Mouse (Mus musculus) stomach, postnatal 0 days (tissue): ENCODE results near the gene Scaf1. TPM values are rescaled to one million over a fixed set of nuclear protein-coding genes. Genes with fewer than 3 reads are reported as not detected.

ENCODE experiments used
- ATAC-seq: fragments of 200-750 bp; cut with Nextera tagmentation; 2 replicates; pipeline ENCODE4 v1.8.0; 2017; ENCODE audit not compliant: low FRiP score, low TSS enrichment
- DNase-seq: peaks from one replicate; pipeline ENCODE4 v3.0.0-alpha.2; 2016; ENCODE audit warnings: low spot score
- H3K27ac ChIP-seq: fragments of 300-500 bp; sonication (generic); replicated peaks from 2 replicates; pipeline ENCODE4 v1.5.1; 2014; ENCODE audit warnings: mild to moderate bottlenecking, control low read depth
- H3K27me3 ChIP-seq: fragments of 300-500 bp; sonication (generic); 2 replicates; pipeline ENCODE4 v1.6.1; 2014; ENCODE audit warnings: low read length; ENCODE audit not compliant: control insufficient read depth, insufficient read depth
- H3K36me3 ChIP-seq: fragments of 300-500 bp; sonication (generic); 2 replicates; pipeline ENCODE4 v1.6.1; 2014; ENCODE audit warnings: low read length, mixed read lengths; ENCODE audit not compliant: control insufficient read depth, insufficient read depth
- H3K4me1 ChIP-seq: fragments of 300-500 bp; sonication (generic); replicated peaks from 2 replicates; pipeline ENCODE4 v1.6.1; 2014; ENCODE audit warnings: antibody characterized with exemption; ENCODE audit not compliant: control insufficient read depth, insufficient read depth
- H3K4me2 ChIP-seq: fragments of 300-500 bp; sonication (generic); replicated peaks from 2 replicates; pipeline ENCODE4 v1.6.1; 2014; ENCODE audit warnings: low read depth, mild to moderate bottlenecking, control low read depth, moderate library complexity
- H3K4me3 ChIP-seq: fragments of 300-500 bp; sonication (generic); 2 replicates; pipeline ENCODE4 v1.5.1; 2014; ENCODE audit warnings: low read depth, low read length, control low read depth
- H3K9ac ChIP-seq: fragments of 300-500 bp; sonication (generic); 2 replicates; pipeline ENCODE4 v1.6.1; 2014; ENCODE audit warnings: mild to moderate bottlenecking, low read length, control low read depth, mixed read lengths
- H3K9me3 ChIP-seq: fragments of 300-500 bp; sonication (generic); 2 replicates; pipeline ENCODE4 v1.6.1; 2016; ENCODE audit warnings: low read length; ENCODE audit not compliant: control insufficient read depth
- CTCF ChIP-seq: IDR thresholded peaks from 2 replicates; pipeline ENCODE4 v1.5.1; 2016; ENCODE audit warnings: antibody characterized with exemption, low read depth, mild to moderate bottlenecking, moderate library complexity
- EP300 ChIP-seq: optimal IDR thresholded peaks from 2 replicates; pipeline ENCODE3; 2016; ENCODE audit warnings: antibody characterized with exemption
- WGBS: fragments of 180-500 bp; shearing (Covaris S2); extraction: QIAGEN DNeasy Blood & Tissue Kit; methylation state at CpG from one replicate; pipeline ENCODE4 v1.1.7; 2014; 5-methylcytosine and 5-hydroxymethylcytosine counted together
- polyA plus RNA-seq: library from polyadenylated mRNA; unstranded; fragments of >200 nt; fragmentation: Nextera tagmentation; extraction: Ambion mirVana; gene quantifications from 2 replicates; pipeline ENCODE4 v1.2.1, GENCODE M21; 2015

Scaf1 gene
- polyA plus RNA-seq, 1 experiment from 2014 or later = 14.9 TPM

DNA sequence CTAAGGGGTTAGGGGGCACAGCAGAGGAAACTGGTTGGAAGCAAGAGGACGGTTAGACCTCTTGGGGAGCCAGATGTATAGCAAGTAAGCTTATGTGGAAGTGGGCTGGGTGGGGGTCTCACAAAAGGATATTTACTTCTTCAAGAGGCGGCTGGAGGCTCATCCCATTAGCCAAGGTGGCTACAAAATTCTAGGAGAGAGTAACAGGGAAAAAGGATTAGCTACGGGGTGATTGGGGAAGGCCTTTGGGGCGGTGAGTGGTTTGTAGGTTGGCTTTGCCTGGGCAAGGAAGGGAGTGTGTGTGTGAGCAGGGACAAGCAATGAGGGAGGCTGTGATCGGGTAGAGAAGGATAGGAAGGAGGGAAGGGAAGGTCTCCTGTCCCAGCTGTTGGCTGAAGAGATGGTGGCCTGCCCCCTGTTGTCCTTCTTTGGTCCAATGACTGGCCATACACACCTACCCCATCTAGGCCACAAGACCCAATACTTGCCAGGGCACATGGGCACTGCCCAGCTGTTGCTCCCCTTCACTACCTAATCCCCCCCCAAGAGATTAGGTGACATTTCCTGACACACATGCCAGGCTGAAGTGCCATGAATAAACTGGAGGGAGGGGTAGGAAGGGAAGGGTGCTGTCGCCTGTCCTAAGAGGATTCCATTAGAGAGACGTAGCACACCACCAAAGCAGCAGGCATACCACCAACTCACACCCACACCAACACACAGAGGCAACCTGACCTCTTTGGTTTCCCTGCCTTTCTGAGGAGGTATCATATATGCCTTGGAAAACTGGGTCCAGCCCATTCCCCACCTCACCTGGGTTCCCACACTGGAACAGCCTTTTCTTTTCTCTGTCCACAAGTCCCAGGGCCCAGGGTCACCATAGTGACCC, 32.0 kb downstream of the Scaf1 start:
- 64% methylated on average over 7 of the region's 7 CpGs for WGBS
- DNase-seq (no peak), ATAC-seq (no peak)
- TF ChIP-seq EP300 = no peak
- peak; percentile 13; the same call in 1 of the 2 replicates for TF ChIP-seq CTCF
- H3K36me3 ChIP-seq = peaks cover 16% of the 10 kb centered on the region
- H3K27ac ChIP-seq = peak overlapping the region; percentile 24
- no peak overlapping the region for H3K4me3 ChIP-seq
- no peak overlapping the region for H3K4me2 ChIP-seq
- H3K9me3 ChIP-seq = no peaks in the 10 kb centered on the region
- H3K9ac ChIP-seq = no peak overlapping the region
- H3K4me1 ChIP-seq = no peaks in the 10 kb centered on the region
- H3K27me3 ChIP-seq = no peaks in the 10 kb centered on the region

DNA sequence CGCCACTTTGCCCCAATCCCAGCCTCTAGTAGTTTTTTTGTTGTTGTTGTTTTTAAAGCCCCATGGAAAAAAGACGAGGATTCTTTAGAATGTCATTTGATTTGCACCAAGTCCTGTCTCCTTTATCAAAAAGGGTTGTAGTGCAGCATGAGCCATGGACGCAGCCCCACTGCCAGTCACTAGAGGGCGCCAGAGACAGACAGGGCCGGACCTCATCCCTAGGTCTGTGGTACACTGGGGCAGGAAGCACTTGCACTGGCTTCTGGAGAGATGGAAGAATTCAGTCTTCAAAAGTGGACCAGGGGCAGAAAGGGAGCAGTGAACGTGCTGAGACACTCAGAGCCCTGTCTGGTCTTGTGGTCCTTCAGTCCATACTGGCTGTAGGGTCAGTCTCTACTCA, 33.1 kb downstream of the Scaf1 start:
- DNase-seq (peak; percentile 90), ATAC-seq (no peak)
- peaks cover 20% of the 10 kb centered on the region for H3K36me3 ChIP-seq
- H3K27me3 ChIP-seq = no peaks in the 10 kb centered on the region
- H3K9ac ChIP-seq = no peak overlapping the region
- no peaks in the 10 kb centered on the region for H3K9me3 ChIP-seq
- H3K4me2 ChIP-seq = no peak overlapping the region
- TF ChIP-seq EP300 (no peak), CTCF (peak; percentile 98)
- no peak overlapping the region for H3K27ac ChIP-seq
- WGBS = 31% methylated on average over 6 of the region's 6 CpGs
- no peaks in the 10 kb centered on the region for H3K4me1 ChIP-seq
- H3K4me3 ChIP-seq = no peak overlapping the region

DNA sequence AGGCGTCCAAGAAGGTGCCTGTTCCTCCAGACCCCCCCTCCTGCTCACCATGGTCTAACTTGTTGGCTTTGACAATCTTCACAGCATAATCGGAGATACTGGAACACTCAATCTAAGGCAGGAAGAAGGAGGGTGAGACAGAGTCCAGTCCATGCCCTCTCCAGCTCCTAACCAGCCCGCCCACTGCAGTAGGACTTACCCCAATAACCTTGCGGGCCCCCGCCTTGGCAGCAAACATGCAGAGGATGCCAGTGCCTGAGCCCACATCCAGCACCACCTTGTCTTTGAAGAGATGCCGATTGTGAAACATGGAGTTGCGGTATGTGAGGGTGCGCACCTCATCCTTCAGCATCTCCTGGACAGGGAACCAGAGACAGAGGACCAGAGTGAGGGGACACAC, 34.6 kb downstream of the Scaf1 start:
- Histone ChIP-seq H3K4me2 (no peak overlapping the region), H3K9me3 (no peaks in the 10 kb centered on the region), H3K27me3 (no peaks in the 10 kb centered on the region), H3K4me3 (no peak overlapping the region), H3K36me3 (peaks cover 30% of the 10 kb centered on the region), H3K9ac (no peak overlapping the region), H3K27ac (no peak overlapping the region), H3K4me1 (no peaks in the 10 kb centered on the region)
- WGBS = 97% methylated on average over 8 of the region's 8 CpGs
- TF ChIP-seq CTCF (no peak), EP300 (no peak)
- DNase-seq (no peak), ATAC-seq (no peak)

DNA sequence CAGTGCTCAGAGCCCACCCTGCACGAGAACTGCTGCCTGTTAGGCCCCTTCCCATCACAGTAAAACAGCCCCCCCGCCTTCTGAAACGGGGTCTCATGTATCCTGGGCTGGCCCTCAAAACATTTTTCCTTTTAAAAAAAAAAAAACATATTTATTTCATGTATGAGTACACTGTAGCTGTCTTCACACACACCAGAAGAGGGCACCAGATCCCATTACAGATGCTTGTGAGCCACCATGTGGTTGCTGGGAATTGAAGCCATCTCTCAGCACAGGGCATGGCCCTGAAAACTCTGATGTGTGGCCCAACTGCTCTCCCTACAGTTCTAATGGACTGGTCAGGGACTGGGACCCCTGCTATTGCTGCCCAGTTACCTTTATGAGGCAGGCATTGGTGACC, 37.9 kb downstream of the Scaf1 start:
- TF ChIP-seq CTCF (peak; percentile 32; the same call in 1 of the 2 replicates), EP300 (no peak)
- H3K27ac ChIP-seq = no peak overlapping the region
- H3K9me3 ChIP-seq = no peaks in the 10 kb centered on the region
- H3K4me1 ChIP-seq = no peaks in the 10 kb centered on the region
- DNase-seq (no peak), ATAC-seq (no peak)
- peaks cover 30% of the 10 kb centered on the region for H3K36me3 ChIP-seq
- H3K4me2 ChIP-seq = no peak overlapping the region
- 81% methylated on average over 3 of the region's 3 CpGs for WGBS
- H3K27me3 ChIP-seq = no peaks in the 10 kb centered on the region
- H3K9ac ChIP-seq = no peak overlapping the region
- no peak overlapping the region for H3K4me3 ChIP-seq

DNA sequence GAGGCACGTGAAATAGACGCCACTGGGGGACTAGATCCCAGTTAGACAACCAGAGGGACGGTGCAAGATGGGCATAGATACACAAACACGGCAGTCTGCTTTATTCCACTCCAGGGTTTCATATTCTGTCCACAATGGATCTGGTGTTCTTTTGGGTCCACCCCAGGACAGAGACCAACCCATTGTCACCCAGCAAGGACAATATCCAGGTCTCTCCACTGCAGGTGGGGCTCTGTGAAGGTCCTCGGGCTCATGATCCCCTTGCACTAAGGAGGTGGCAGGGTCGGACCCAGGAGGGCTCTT, 41.1 kb downstream of the Scaf1 start:
- no peaks in the 10 kb centered on the region for H3K4me1 ChIP-seq
- 0 out of 2 replicates have a peak overlapping the region, but pooled peaks have one; percentile 9 for H3K9ac ChIP-seq
- no peaks in the 10 kb centered on the region for H3K9me3 ChIP-seq
- H3K4me2 ChIP-seq = no peak overlapping the region
- ATAC-seq = no peak
- peaks cover 15% of the 10 kb centered on the region for H3K36me3 ChIP-seq
- H3K27me3 ChIP-seq = no peaks in the 10 kb centered on the region
- TF ChIP-seq CTCF (no peak), EP300 (no peak)
- DNase-seq = no peak
- WGBS = 14% methylated on average over 6 of the region's 6 CpGs
- no peak overlapping the region for H3K4me3 ChIP-seq
- no peak overlapping the region; the same call in 1 of the 2 replicates for H3K27ac ChIP-seq

DNA sequence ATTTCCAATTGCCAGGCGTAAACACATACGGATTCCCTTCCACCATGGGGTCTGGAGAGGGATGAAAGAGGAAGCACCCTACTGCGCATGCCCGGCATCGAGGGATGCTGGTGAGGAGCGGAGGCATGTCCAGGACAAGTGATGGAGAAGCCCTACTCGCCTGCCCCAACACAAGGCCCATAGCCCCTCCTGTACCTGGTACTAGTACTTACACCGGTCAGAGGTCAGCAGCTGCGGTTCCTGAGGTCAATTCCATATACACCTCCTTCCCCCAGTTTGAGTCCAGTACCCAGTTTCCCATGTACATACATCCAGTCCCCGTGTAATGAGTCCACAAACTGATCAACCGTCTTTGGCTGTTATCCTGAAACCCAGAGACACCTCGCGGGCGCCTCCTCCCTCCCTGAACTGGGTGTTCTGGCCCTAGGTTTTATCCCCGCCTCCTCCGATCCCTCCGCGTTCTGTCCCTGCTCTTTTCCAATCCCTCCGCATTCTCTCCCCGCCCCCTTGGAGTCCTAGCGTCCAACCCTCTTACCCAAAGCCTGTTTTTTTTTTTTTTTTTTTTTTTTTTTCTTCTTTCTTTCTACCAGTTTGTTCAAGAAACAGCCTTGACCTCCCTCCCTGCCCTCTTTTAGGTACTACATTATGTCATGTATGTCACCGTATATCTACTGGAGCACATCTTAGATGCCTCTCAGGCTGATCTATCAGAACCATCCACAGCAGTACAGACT, 41.6 kb downstream of the Scaf1 start, which contains the start of gene Cpt1c:
Gene Cpt1c (minus strand): TSS at position 469 of the 734 bp plus-strand sequence.
- Histone ChIP-seq H3K4me3 (peak within 1 kb of the TSS; percentile 46), H3K4me1 (no peaks in the 10 kb centered on the region), H3K27me3 (no peaks in the 10 kb centered on the region), H3K9ac (peak within 1 kb of the TSS; percentile 51), H3K27ac (peak within 1 kb of the TSS; percentile 40), H3K9me3 (no peaks in the 10 kb centered on the region), H3K4me2 (peak within 1 kb of the TSS; percentile 56), H3K36me3 (peaks cover 15% of the 10 kb centered on the region)
- ATAC-seq (peak; percentile 14; the same call in 1 of the 2 replicates), DNase-seq (peak; percentile 76)
- TF ChIP-seq CTCF (peak; percentile 24; the same call in 1 of the 2 replicates), EP300 (no peak)
- WGBS = 4% methylated on average over 22 of the region's 22 CpGs
